Mouse (Mus musculus) heart, postnatal 10 days (tissue): ENCODE results near the gene Htra2. TPM values are rescaled to one million over a fixed set of nuclear protein-coding genes. Genes with fewer than 3 reads are reported as not detected.
A peak's percentile ranks its signal among the peaks of the same experiment; 100 is the strongest.

ENCODE experiments used
- DNase-seq, 2 experiments: peaks; one replicate each; pipeline ENCODE4 v3.0.0; 2021
- intact Hi-C: fragments of 180-260 bp; cut with DNase I; formaldehyde crosslinking; loops from one replicate; pipeline ENCODE4 v1.15.1; 2025
- total RNA-seq, 2 experiments: library from RNA; stranded (reverse); gene quantifications; 2 replicates each; pipeline ENCODE4 v1.2.3; 2021

Htra2 gene
- total RNA-seq, 2 experiments from 2014 or later, result 32.9 to 35.6 TPM

DNA sequence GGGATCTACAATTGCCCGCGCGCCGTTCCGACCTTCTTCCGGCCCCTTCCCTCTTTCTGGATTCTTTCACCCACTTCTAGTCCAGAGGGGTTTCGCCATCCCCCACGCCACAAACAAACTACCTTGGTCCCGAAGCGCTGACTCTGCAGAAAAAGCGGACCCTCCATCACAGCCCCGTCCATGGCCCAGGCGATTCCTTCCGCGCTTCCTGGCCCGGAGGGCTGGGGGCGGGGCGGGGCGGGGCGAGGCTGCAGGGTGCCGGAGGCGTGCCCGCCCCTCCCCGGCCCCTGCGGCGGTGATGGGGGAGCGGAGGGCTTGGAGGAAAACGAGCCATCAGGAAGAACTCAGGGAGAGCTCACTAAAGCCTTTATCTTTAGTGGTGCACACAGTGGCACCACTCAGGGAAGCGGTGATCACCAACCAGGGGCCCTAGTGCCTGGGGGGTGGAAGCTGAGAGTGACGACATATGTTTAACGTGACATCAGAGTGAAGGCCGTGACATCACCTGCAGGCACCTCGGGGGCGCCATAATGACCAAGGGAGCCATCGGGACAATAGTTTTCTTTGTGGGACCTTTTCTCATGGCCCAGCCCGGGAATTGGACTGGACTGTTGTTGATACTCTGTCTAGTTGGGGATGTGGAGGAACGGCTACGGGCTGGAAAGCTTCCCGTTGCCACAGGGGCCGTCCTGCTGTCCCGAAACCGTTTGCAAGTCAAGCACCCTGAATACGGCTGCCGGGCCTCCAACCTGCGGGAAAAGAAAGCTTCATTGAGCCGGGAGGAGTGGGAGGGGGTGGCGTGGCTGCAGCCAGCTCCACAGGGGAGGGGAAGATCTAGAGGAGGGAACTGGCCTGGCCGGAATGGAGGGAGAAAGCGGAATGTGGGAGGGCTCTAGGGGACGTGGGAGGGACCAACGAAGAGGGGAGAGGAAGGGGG lies 21.6 kb downstream of the Htra2 start, which contains the start of the genes Dok1 and Loxl3:
Gene Dok1, minus strand, starts transcription at position 223 of the 937 bp plus-strand sequence.
Gene Loxl3, plus strand, starts transcription at position 925 of the 937 bp plus-strand sequence.
- intact Hi-C loops, result loop anchor here (2.0 kb wide), 1 partner anchor 37 kb away; no protein-coding TSS in a partner anchor

DNA sequence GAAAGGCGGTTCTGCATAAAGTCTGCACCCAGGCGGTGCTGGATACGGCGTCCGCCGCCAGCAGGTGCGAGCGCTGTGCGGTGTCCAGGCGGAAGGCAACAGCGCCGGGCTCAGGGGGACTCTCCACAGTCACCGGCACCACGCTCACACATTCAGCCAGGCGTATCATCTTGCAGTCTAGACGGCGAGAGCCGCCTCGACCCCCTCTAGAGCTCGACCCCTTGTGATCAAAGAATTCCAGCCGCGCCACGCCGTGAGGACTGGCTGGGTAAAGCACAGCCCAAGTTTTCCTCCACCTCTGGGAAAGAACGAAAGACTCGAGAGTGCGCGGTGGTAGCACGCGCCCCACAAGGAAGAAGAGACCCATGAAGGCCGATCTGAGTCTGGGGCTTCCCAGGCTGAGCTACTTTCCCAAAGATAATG lies 22.3 kb downstream of the Htra2 start:
- peak in 1 of 2 experiments; percentile 59 for DNase-seq
- intact Hi-C loops, result loop anchor here (2.0 kb wide), 1 partner anchor 36 kb away; no protein-coding TSS in a partner anchor

More for the DNA sequence above, 21.6 kb downstream of the Htra2 start, which contains the start of the genes Dok1 and Loxl3:
- DNase-seq, result peak; percentile 75 to 77

DNA sequence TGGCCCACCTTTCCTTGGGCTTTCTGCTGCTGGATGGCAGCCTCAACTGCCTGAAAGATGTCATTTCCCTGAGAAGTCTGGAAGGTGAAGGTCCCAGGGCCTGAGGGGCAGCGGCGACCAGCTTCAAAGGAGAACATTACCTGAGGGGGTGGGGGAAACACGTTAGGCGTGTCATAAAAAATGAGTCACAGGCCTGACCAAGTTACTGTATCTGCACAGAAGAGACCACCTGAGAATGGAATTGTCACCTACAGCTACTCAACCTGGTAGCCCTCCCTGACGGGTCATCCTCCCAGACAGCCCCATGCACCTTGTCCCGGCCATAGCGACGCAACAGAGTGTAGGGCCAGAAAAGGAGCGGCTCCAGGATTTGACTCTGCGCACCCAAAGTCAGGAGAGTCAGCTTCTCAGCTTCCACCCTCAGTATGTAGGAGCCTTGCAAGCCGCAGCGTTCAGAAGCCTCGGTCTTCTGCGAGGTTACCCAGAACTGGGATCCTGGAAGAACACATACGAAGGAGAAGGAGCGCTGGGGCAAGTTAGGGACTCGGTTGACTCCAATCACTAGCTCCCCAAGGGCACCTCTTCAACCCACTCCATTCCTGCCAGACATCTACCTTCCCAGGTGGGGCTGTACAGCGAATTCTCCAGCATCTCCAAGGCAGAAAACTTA lies 23.0 kb downstream of the Htra2 start:
- DNase-seq, result no peak
- intact Hi-C loops, result loop anchor here (2.0 kb wide), 1 partner anchor 35 kb away; no protein-coding TSS in a partner anchor

DNA sequence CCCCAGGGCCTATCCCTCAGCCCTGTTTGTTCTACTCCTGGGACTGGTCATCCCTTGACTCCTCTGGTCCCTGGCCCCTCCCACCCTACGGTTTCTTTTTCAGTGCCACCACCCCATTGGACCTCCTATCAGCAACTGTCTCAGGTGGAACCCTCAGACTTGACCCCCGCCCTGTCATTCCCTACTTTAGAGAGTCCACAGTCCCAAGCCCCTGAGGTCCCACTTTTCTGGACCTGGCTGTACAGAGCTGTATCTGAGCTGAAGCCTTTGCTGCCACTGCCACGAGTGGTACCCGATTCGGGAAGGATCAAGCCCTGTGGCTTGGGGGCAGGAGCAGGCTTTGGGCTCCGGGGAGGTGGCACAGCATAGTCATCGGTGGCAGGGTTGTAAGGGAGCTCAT lies 24.0 kb downstream of the Htra2 start:
- intact Hi-C loops, result no loop called here
- DNase-seq, result no peak

DNA sequence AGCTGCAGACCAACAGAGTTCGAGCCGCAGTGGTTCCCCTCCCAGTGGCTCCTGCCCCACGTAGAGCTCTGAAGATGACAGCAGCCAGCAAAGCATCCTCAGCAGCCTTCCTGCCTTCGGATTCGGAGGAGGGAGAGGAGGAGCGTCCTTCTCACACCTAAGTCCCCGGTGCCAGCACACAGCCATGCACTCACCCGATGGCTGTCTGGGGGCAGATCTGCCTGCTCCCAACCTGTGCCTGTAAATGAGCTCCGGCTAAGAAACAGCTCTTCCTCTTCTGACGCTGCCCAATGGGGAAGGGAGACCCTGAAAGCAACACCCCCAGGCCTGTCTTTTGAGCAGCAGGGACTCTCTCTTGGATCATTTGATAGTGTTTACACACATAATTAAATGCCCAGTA lies 25.3 kb downstream of the Htra2 start:
- intact Hi-C loops, result no loop called here
- DNase-seq, result no peak

DNA sequence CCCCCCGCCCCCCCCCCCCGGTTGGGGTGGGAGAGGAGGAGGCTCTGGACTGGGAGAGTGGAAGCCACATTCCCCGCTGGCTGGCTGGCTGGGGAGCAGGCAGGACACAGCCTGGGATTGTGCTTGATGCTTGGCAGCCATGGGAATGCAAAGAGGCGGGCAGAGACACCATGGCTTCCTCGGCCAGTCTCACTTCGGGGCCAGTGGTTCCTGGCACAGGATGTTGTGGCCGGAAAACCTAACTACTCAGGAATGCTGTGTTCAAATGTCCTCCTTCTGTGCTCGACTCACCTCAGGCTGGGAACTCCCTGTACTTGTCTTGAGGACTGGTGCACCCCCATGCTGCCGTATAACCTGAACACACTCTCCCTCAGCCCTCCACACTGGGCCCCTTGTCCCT lies 27.4 kb downstream of the Htra2 start:
- intact Hi-C loops, result no loop called here
- DNase-seq, result no peak

DNA sequence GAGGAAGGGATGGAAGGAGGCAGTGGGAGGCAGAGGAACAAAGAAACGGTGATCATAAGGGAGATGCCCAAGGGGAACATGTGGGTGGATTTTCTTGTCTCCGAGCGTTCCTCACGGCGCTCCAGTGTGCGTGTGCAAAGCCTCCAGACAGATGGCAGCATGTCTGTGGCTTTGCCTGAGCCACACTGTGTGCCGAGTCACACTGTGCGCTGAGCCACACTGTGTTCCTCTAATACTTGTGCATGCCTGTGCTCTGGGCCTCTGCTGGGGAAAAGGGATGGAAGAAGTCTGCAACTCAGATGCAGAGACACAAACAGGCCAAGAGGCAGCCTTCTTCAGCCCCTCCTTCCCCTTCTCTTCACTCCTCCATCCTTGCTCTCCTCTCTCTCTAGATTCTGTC lies 27.8 kb downstream of the Htra2 start:
- intact Hi-C loops, result no loop called here
- DNase-seq, result no peak

DNA sequence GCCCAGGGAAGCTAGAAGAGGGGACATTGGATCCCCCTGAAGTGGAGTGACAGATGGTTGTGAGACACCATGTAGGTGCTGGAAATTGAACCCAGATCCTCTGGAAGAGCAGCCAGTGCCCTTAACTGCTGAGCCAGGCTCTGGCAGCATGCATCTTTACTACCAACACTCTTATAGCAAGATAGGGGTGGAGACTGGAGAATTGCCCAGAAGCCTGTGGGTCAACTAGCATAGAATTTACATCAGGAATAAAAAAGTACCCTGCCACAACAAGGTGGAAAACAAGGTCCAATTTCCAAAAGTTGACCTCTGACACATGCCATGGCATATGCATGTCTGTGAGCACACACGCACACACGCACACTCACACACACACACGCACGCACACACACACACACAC lies 29.9 kb downstream of the Htra2 start:
- intact Hi-C loops, result no loop called here
- no peak for DNase-seq

DNA sequence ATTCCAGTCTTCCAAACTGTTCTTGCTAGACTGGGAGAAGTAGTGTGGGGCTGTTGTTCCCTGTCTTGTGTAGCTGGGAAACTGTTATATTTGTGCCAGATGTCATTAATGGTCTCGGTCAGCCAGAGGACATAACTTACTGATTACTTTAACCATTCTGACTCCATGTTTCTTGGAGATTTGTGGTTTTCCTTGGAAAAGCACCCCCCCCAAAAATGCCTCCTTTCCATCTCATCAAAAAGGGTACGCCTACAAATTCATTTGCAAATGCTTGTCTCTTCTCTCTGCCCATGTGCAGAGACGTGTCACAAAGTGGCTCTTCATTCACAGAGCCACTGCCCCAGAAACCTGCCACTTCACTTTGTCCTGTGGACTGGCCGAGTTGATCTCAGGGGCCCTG lies 30.7 kb downstream of the Htra2 start:
- intact Hi-C loops, result no loop called here
- DNase-seq, result no peak

DNA sequence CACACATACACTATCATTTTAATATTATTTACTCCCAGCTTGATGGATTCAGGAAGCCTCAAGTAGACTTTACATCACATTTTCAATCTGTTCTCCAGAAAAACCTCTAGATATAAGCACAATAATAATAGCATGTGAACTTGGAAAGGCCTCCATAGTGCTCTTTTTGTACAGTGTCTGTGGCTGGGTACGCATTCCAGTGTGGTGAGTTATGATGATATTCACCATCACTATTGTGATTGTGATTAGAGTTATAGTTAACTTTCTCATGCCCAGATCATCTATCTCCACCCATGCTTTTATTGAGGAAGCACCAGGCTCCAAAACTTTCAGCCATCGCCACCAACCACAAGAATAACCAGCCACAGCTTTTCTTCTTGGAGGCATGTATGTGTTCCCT lies 31.3 kb downstream of the Htra2 start:
- intact Hi-C loops, result no loop called here
- no peak for DNase-seq

DNA sequence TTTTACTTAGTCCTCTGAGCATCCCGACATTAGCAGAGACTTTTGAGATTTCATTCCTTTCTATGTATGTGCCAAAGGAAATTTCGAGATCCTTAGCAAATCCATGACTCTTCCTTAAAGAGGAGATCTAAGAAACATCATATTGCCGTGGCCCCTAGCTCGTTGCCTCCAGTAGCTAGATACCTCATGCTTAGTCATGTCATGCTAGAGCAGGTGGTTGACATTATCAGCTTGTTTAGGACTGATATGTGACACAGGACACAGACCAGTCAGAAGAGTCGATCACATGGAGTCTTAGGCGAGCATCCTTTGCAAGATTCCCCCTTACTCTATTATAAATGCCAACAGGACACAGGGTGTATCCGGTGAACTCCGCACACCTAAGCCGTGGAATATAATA lies 32.1 kb downstream of the Htra2 start:
- intact Hi-C loops, result no loop called here
- no peak for DNase-seq

DNA sequence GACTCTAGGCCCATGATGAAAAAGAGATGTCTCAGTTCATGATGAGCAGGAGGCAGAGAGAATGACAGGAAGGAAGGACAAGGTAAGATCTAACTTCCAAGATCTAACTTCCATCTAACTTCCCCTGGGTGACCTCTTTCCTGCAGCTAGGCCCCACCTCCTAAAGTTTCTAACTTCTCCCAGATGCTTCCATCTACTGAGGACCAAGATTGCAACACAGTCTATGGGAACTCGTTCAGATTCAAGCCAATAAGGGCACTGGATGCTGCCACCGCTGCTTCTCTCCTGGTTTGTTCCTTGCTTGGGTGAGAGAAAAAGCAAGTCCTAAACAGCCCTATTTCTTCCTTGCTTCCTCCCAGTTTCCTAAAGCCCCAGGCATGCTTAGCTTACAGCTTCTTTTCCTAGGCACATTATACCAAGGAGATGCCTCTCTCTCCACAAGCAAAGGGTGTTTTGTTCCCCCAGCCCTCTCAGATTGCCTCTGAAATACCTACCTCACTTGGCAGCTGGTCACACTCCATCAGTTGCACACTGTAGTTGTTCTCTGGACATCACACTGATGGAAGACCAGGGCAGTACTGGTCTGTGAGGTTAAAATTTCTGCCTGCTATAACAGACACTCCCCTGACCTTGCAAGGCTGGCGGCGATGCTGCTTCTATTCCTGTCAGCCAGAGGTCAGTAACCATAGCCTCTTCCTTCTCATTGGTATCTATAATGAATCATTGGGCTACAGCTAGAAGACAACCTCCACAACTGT lies 34.1 kb downstream of the Htra2 start:
- DNase-seq, result no peak
- intact Hi-C loops, result no loop called here

DNA sequence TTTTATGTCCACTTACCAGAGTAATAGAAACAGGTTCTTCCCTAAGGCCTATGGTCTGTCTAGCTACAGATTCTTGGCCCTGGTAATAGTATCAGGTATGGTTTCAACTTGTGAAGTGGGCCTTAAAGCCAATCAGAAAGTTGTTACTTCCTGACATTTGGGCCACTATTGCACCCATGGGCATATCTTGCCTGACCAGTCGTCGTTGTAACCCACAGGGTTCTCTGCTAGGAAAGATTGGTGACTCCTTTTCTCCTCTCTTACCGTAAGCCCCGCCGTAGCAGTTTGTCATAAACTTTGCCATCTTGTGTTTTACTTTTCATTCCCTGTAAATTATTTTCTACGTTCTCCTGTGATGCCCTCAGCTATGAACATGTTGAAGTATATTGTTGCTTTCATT lies 35.0 kb downstream of the Htra2 start:
- no peak for DNase-seq
- intact Hi-C loops, result no loop called here

DNA sequence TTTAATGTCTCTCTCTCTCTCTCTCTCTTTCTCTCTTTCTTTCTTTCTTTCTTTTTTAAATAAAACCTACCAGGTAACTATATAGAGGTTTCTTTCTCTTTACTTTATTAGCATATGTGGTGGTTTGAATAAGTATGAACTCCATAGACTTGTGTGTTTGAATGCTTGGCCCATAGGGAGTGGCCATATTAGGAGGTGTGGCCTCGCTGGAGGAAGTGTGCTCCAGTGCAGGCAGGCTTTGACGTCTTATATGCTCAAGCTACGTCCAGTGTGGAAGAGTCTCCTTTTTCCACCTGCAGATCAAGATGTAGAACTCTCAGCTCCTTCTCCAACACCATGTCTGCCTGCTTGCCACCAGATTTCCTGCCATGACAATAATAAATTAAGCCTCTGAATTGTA lies 36.0 kb downstream of the Htra2 start:
- no peak for DNase-seq
- intact Hi-C loops, result no loop called here

DNA sequence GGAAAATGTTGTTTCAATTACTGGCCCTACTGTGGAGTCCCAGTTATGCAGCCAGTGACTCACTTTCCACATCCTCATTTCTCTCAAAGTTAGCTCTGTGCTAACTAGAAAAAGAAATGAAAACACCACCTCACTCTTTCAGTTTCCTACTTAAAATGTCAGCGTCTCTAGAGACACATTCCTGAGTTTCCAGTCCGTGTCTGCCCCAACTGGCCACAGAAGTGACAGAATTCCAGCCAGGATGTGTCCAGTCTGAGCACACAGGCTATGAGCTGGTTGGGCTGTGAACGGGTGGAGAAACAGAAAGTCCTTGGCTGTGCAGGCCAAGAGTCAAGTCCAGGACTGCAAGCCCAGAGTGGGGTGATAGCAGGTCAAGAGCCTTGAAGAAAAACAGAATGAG lies 37.9 kb downstream of the Htra2 start:
- intact Hi-C loops, result no loop called here
- peak; percentile 75 to 78 for DNase-seq

DNA sequence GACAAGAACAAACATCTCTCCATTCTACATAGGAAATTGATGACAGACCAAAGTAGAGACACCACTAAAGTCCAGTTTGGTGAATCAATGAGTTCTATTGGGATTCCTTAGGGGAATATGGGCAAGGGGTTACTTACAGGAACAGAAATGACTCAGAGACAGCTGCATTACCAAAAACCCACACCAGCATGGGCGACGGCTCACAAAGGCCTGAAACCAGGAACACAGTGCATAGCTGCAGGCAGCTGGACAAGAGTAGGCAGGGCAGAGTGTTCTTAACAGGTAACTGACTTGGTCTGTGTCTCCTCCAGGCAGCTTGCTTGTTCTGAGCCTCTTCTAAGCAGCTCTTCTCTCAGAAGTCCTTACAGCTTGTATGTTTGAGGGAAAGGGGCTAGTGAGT lies 39.3 kb downstream of the Htra2 start:
- no peak for DNase-seq
- intact Hi-C loops, result no loop called here

DNA sequence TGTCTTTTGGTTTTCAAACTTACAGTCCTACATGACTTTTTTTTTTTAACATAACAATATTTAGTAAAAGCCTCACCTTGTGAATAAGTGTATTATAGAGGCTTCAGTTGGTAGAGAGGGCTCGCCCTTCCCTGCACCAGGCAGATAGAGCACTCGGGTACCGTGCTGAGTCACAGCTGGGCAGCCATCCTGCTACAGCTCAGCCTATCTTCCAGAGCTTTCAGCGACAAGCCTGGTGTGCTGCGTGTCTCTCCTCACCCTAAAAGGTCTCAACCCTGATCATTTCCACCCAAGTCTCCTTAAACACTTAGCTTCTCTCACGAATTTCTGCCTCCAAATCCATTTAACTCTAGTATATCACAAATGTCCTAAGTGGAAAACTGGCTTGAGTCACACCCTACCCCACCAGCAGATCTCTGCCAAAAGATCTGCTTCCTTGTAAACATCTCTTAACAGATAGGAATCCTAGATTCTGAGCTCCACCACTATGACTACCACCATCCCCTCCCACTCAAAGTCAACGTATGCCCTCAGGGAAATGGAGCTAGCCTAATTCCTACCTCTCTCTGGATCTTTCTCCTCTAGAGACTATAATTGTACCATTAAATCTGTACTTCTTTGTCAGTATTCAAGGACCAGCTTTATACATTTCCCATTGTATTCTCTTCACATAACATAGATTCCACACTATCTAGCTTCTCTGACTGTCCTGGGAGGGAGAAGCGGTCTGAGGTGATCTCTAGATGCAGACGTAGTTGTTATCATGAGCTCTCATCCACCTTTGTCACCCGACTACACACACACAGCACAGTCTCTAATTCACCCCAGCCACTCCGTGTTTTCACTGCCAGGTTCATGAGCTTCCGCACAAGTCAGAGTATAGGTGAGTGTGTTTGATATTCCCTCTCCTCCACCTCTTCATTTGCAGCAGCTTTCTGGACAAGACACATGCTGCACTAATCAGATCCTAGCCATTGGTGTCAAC lies 40.3 kb downstream of the Htra2 start:
- intact Hi-C loops, result no loop called here
- no peak for DNase-seq

DNA sequence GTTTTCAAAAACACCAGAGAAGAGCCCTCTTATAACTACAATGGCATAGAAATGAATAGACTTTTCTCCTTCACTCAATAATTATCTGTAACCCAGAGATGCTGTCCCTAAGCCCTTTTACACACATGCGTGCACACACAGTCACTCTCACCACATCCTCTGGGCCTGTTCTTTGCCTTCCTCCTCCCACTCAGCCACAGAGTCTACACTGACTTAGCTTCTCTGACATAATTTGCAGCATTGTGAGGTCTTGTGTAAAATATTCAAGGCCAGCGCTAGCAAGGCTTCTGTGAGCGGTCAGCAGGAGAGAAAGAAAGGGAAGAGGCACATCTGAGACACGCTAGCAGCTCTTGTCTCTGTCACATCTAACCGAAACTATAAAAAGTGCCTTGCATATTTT lies 41.6 kb downstream of the Htra2 start:
- intact Hi-C loops, result no loop called here
- no peak for DNase-seq

DNA sequence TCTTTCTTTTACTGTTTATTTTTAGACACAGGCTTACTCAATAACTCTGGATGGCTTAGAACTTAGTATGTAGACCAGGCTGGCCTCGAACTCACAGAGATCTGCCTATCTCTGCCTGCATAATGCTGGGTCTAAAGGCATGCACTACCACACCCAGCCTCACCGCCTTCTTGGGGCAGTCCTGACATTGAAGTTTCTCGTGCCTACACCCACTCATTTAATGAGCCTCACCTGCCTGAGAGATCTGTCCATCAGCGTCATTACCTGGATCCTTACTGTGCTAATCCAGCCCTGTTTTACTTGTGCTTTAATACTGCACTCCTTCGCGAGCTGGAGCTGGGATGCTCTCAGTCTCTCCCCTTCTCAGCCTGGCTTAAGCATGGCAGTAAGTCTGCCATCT lies 43.3 kb downstream of the Htra2 start:
- intact Hi-C loops, result no loop called here
- no peak for DNase-seq

DNA sequence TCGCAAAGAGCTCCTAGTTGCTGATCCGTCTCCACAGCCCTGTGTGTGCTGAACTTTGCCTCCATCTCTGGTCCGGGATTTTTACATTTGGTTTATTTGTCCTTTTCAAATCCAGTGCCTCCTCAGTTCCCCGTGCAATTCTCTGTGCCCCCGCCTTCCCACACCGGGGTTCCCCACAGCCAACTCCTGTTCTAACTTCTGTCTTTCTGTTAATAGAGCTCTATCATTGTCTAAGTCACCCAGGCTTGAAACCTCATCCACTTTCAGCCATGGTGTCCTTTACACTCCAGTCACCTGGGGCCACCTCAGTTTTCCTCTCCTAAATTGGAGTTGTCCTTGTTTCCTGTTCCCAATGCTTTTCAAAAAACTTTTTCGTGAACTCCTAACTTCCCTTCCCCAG lies 43.8 kb downstream of the Htra2 start:
- intact Hi-C loops, result no loop called here

More for the DNA sequence above, 43.8 kb downstream of the Htra2 start:
- DNase-seq, result no peak
